Mouse (Mus musculus) right cerebral cortex, postnatal 25 days (tissue): ENCODE measurements around the gene Gtse1.

Experiments used
- DNase-seq: peaks from one replicate; pipeline ENCODE4 v3.0.0; 2022

Gtse1 gene

DNA sequence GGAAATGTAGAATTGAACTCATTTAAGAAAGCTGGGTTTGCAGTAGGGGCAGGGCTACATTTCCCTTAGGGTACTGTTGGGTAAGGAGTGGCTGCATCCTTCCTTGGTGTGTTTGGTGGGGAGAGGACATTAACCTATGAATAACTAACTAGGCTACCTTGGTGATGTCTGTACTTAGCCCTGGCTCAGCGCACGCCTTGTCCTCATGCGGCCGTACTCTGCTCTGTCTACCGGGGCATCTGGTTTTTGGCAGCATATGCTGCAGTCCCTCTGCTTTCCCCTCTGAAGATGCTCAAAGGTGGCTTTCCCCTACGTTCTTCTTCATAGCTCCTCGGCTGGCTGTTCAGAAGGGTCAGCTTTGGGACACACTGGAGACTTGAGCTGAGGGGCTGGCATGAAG, 17.8 kb downstream of the Gtse1 start:
- DNase-seq, result no peak

- peak; percentile 92 for DNase-seq
Observed at GRCm38 (mm10) chr15:85878848-85879497, 19.4 kb downstream of the Gtse1 start, which contains the start of gene Trmu. TSS of gene Trmu (plus strand) at chr15:85879312.

DNA sequence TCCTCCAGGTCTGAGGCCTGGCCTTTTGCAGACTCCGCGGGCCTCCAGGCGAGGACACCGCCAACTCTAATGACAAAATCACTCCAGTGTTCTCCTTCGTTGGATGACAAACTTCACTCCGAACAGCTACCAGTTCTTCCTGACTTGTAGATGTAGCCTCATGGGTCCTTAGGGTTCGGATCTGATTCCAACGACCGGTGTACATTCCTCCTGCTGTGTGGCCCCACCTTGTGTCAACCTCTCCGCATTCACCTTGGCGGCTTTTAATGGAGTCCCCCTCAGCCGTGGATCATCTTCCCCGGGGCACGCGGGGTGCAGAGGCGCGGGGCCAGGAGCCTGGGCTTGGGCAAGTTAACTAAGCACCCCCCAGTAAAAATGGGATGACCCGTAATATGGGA, 20.0 kb downstream of the Gtse1 start:
- no peak for DNase-seq

GRCm38 (mm10) chr15:85885606-85886005, 26.1 kb downstream of the Gtse1 start:
- DNase-seq, result no peak

DNA sequence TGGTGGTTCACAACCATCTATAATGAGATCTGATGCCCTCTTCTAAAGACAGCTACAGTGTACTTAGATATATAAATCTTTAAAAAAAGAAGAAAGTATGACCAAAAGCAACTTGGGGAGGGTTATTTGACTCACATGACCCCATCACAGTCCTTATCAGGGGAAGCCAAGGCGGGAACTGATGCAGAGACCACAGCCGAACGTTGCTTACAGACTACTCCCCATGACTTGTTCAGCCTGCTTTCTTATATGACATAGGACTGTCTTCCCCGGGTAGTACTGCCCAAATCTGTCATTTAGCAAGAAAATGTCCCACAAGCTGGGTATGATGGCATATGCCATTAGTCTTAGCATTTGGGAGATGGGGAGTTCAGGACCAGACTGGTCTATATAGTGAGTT, 29.7 kb downstream of the Gtse1 start:
- DNase-seq, result no peak

GRCm38 (mm10) chr15:85891971-85892370, 32.4 kb downstream of the Gtse1 start:
- DNase-seq, result no peak

DNA sequence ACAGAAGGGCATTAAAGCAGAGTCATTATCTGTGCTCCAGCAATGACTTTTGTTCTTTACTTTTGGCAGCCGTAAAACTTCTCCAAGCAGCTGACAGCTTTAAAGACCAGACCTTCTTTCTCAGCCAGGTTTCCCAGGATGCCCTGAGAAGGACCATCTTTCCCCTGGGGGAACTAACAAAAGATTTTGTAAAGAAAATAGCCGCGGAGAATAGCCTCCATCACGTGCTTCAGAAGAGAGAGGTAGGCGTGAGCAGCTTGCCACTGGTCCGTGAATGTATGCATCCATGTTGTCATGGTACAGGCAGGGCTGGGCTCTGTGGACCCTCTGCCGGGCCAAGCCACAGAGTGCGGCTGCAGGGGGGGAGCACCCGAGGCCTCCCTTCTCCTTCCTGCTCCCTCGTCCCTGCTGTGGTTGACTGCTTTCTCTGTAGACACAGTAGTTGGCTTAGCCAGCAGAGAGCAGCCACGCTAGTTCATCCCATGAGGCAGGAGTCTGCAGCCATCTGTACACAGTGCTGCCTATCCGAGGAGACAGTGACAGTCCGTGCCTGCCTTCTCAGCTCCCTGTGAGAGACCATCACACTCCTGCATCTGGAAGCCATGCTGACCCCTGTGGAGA, 33.1 kb downstream of the Gtse1 start:
- no peak for DNase-seq

DNA sequence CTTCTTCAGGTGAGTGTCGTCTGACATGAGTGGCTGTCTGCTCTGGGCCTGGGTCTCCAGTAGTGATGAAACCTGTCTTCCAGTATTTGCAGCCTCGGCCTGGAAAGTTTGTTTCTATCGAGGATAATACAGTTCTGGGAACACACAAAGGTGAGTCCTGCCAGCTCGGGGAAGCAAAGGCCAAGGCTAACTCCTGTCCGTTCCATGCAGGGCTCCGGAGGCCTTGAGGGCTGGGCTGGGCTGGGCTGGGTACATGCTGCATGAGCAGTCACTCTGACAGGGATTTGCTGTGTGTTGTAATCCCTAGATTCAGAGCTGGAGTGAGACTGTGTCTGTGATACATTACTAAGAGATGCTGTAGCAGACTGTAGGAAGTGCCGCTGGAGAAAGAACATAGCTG, 34.3 kb downstream of the Gtse1 start:
- DNase-seq, result no peak

DNA sequence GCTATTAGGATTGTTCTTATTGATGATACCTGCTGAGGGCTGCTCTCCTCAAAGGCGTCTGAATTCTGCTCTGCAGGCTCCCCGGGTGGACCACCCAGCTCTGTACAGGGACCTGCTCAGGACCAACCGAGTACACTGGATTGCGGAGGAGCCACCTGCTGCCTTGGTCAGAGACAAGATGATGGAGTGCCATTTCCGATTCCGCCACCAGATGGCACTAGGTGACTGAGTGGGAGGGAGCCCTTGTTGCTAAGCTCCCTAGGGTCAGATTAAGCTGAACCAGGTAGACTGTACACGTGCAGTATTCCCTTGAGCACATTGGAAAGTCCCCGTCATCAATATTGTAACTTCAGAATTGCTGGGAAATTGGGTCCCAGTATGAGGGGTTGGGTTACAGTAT, 36.7 kb downstream of the Gtse1 start:
- peak; percentile 67 for DNase-seq

DNA sequence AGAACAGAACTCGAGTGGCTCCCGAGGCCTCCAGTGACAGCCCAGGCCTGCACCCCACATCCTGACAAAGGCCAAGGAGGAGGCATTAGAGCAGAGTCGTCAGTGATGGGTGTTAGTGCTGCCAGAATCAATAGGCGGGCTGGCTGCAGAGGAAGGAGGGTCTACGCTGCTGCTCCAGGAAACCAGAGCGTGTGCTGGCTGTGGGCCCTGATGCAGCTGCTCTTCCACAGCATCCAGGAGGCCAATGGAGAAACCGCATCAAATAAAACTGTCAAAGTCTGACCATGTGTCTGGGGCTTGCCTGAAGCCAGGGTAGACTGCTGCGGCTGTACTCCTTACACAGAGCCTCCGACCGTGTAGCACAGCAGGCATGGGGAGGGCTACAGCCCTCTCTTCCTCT, 37.6 kb downstream of the Gtse1 start:
- no peak for DNase-seq

DNA sequence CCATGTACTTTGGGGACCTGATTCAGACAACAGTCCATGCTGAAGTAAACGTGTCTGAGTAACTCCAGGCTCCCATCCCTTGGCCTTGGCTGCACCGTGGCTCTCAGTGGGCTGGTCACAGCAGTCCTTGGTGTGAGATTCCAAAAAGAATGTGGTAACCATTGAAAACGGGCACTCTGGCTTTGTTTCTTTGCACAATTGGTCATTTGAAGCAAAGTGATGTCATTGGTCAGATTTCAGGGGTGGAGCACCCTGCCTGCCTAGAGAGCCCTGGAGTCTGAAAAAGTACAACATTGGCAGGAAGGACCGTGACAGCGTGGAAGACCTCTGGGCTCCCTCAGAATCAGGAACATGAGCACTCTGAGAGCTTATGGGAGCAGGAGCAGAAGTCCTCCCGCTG, 39.9 kb downstream of the Gtse1 start:
- DNase-seq, result no peak

GRCm38 (mm10) chr15:85900318-85900717, 40.8 kb downstream of the Gtse1 start:
- no peak for DNase-seq

GRCm38 (mm10) chr15:85900801-85901200, 41.3 kb downstream of the Gtse1 start:
- no peak for DNase-seq

DNA sequence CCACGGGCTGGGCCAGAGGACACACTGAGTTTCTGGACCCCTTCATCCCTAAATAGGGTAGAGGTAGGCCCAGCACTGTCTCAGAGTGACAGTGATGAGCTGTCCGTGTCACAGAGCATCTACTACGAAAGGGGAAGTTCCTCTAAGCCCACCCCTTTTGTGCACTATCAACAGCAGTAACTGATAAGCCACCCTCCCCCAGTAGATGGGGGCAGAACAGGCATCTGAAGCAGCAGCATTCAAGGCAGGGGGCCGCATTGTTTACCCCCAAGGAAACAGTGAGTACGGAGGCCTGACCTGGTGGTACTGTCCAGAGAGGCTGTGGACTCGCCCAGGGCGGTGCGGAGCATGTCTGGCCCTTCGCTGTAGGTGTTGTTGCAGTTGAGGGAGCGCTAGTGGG, 43.0 kb downstream of the Gtse1 start:
- DNase-seq, result no peak

GRCm38 (mm10) chr15:85903826-85904225, 44.3 kb downstream of the Gtse1 start:
- no peak for DNase-seq

DNA sequence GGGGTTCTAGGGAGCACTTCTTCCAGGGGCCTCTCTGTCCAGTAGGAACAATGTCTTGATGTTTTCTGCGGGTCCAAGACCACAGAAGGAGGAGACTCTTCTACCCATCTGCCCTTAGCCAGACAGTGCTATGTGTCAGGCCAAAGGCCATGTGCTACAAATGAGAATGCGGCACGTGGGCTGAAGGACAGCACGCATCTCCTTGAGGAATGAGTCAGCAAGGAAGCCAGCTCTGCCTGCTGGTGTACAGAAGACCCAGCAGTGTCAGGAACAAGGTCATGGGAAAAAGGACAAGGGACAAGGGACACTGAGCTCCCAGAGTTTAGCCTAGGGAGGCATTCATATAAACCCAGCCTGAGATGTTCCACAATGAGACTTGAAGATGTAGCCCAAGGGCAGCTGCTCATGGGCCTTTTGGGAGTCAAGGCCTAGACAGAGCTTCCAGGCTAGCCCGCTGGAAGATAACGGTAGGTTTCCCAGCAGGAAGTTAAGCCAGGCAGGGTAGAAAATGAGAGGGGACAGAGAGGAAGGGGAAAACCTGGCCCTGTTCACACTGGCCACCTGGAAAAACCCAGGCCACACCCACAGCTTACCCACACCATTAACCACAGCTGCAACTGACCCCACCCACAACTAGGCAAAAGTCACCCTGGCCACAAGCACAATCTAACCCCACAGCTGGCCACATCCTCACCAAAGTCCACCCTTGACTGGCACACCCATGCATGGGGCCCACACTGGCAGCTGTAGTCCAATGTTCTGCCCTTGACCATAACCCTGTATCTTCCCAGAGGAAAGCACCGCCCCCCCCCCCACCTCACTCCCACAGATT, 49.3 kb downstream of the Gtse1 start:
- no peak for DNase-seq

DNA sequence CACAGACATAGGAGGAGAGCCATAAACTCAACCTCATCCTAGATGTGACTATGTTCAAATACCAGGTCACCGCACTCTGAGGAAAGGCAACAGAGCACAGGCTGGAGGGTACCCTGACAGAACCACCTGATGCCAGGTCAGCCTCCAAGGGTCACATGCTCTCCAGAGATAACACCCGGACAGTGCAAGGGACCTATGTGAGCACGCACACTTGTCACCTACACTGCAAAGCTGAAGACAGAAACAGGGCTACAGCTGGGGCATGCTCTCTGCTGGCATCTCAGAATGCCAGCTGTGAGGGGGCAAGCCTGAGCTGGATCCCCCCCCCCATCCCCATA, 49.9 kb downstream of the Gtse1 start:
- DNase-seq, result no peak

DNA sequence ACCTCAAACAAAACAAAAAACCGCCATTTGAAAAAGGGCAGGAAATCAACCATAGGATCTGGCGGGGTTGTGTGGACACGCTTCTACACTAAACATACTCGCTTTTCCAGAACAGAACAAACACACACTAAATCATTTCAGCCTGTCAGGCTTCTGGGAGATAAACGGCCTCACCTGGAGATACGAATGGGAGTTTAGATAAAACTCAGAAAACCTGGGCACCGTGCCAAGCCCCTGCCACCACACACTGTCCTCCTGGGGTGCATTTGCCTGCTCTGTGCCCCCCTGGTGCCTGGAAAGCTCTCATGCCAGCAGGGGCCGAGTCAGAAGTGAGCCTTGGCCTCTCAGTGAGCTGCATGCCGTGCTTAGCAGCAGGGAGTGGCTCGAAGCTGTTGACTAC, 50.4 kb downstream of the Gtse1 start:
- DNase-seq, result no peak

DNA sequence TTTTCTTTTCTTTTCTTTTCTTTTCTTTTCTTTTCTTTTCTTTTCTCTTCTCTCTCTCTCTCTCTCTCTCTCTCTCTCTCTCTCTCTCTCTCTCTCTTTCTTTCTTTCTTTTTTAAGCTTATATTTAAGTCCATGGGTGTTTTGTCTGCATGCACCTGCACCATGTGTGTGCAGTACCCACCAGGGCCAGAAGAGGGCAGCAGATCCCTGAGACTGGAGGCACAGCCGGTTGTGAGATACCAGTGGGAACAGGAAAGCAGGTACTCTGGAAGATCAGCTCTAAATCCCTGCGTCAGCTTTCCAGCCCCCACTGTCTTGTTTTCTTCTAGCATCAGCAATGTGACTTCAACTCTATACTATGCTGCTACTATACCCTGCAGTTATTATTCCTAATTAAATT, 54.1 kb downstream of the Gtse1 start:
- no peak for DNase-seq

DNA sequence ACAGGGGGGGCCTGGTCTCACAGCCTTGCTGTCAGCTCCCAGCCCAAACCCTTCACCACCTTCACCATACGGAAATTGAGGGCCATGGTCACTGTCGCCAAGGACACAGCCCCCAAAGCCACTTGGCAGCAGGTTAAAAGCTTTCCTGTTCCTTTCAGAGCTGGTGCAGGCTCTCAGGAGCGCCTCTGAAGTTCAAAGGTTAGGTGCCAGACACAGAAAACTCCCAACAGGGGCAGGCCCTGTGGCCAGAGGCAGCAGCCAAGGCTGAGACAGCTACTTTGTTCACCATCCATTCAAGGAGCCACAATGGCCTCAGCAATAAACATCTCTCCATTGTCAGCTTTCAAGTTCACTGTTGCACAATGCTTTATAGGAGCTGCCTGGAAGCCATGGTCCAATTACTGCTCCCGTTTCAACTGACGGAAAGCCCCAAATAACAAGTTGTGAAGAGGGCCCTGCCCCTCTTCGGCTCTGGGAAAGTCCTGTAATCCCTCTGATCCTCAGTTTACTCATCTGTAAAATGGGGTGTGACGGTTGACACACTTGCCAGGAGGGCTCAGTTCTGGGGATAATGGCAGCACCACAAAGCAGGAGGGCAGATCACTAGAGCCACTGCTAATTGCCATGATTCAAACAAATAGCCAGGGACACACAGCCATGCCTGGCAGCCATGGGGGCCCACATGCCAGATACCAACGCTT, 59.8 kb downstream of the Gtse1 start:
- no peak for DNase-seq

- no peak for DNase-seq
Observed at GRCm38 (mm10) chr15:85919892-85920248, 60.3 kb downstream of the Gtse1 start.

- DNase-seq, result no peak
Observed at GRCm38 (mm10) chr15:85921855-85922254, 62.3 kb downstream of the Gtse1 start.
